Mouse (Mus musculus) testis, adult 2 months (tissue): ENCODE results near the gene H2-Aa.

Experiments used
- CTCF ChIP-seq: fragments of 200-500 bp; IDR thresholded peaks from 2 replicates; pipeline ENCODE4 v1.5.1; 2012; ENCODE audit warnings: low read depth, mild to moderate bottlenecking, inconsistent platforms, low read length, moderate library complexity; ENCODE audit not compliant: control insufficient read depth, insufficient read depth, insufficient replicate concordance
- POLR2A ChIP-seq: fragments of 200-500 bp; IDR thresholded peaks from 2 replicates; pipeline ENCODE4 v1.6.1; 2012; ENCODE audit warnings: low read depth, mild to moderate bottlenecking, inconsistent platforms, low read length, moderate library complexity; ENCODE audit not compliant: control insufficient read depth

DNA sequence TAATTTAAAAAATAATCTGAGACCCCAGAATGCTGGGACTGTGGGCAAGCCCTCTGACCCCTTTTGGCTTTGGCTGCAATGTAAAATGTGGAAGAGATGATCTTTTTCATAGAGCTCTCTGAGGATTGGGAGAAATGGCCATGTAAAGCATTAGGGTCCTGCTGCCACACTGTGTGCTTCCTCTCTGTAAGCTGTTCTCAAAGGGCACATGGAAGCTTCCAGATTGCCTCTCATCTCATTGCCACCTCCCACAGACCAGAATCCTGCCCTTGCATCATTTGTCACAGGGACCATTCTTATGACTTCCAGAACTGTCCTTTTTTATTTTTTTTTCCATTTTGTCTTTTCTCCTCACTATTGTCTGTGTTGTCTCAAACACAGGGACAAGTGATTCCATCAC is 19.6 kb upstream of the H2-Aa start:
- TF ChIP-seq CTCF (no peak), POLR2A (no peak)
